Mouse (Mus musculus): ENCODE measurements around the gene Sqstm1. TPM values are rescaled to one million over a fixed set of nuclear protein-coding genes. Genes with fewer than 3 reads are reported as not detected.
"Not testable (repeated sequence)": the region's sequence is repeated elsewhere in the genome, so short reads cannot be mapped to it uniquely, and the experiment has no call there.

Sqstm1 gene
- total RNA-seq, 1 experiment from 2014 or later, result 784 TPM

DNA sequence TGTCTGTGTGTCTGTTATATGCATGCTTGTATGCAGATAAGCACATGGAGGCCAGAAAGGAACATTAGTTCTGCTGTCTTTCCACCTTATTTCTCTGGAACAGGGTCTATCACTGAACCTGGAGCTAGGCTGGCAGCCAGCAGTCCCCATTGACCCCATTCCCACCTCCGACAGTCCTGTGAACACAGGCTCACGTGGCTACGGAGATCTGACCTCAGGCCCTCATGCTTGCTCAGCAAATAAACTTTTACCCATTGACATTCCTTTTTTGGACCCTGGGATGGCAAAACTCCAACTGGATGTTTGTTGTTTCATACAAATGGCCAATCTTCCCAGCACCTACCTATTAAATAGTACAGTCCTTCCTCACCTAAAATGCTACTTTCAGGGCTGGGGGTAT lies 34.3 kb downstream of the Sqstm1 start:
- no peak for DNase-seq

DNA sequence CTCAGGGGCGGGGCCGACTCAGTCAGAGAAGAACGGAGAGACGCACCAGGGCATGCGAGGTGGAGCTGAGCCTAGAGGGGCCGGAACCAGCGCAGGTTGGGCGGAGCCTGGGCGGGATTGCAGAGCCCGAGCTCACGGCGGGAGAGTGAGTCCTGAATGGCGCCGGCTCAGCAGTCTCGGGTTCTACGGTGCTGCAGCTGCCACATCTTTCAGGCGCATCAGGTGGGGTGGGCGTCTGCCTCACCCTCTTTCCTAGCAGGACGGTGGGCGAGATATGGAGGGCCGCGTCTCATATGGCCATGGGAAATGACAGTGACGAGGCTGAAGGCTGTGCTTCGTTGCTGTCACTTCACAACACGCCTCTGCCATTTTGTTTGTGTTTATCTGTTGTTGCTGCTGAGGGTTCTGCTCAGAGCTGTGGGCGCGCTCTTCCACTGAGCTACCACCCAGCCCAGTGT lies 35.9 kb downstream of the Sqstm1 start:
- peak; percentile 98 for DNase-seq

DNA sequence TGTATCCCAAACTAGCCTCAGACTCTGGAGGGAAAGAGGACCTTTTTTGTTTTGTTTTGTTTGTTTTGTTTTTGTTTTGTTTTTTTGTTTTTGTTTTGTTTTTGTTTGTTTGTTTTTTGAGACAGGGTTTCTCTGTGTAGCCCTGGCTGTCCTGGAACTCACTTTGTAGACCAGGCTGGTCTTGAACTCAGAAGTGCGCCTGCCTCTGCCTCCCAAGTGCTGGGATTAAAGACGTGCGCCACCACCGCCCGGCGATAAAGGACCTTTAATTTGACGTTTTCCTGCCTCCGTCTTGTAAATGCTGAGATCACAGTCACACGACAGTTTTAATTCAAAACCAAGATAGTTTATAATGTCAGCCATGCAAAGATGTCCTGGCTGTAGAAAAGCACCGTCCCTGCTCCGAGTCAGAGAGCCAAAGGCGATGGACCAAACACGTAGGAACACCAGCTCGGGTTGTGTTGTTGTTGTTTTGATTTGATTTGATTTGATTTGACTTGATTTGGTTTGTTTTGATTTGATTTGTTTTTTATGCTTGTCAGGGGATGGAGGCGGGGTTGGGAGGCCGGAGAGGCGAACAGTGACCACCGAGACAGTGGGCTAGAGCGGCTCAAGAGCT lies 36.4 kb downstream of the Sqstm1 start, which contains the start of gene Mrnip:
Gene Mrnip (plus strand): TSS at position 334 of the 619 bp plus-strand sequence.
- DNase-seq, result not testable (repeated sequence)

DNA sequence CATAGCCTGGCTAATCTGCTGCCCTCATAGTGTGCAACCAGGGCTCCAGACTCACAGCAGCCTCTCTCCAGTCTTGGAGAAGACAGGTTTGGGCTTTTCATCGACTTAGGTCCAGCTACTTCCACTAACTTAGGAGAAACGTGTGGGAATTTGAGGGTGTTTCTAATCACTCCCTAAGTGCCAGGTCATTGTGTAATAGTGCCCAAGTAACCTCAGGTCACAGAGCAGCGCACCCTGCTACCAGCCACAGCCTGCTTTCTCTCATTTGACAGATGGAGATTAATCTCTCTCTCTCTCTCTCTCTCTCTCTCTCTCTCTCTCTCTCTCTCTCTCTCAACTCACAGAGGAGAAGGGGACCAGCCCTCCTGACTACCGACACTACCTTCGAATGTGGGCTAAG lies 42.3 kb downstream of the Sqstm1 start:
- DNase-seq, result no peak

DNA sequence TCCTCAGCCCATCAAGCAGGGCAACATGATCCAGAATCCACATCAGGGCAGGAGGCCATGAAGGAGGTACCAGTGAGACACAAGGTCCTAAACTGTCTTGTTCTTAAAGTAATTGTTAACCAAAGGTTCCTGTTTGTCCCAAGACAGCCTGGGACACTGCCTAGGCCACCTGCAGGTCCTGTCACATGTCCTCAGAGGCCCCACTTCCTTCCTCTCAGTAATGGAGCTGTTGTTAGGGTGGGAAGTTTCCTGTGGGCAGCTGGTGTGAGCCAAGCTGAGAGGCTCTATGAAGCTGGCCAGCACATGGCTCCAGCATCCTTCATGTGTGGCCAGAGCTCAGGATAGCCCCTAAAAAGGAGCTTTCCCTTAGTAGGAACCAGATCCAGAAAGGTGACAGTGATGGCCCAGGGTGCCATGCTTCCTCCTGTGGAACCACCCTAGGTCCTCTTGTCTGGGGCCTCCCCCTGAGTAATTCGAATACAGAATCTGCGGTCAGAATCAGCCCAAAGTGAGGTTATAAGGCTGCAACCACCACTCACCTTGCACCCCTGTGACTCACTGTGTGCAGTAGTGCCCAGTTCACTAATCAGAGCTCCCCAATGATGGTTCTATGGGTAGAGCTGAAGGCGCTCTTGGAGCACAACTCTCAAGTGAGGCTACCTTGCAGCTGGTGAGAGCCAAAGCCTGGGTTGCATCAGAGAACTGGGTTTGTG lies 48.1 kb downstream of the Sqstm1 start:
- no peak for DNase-seq

DNA sequence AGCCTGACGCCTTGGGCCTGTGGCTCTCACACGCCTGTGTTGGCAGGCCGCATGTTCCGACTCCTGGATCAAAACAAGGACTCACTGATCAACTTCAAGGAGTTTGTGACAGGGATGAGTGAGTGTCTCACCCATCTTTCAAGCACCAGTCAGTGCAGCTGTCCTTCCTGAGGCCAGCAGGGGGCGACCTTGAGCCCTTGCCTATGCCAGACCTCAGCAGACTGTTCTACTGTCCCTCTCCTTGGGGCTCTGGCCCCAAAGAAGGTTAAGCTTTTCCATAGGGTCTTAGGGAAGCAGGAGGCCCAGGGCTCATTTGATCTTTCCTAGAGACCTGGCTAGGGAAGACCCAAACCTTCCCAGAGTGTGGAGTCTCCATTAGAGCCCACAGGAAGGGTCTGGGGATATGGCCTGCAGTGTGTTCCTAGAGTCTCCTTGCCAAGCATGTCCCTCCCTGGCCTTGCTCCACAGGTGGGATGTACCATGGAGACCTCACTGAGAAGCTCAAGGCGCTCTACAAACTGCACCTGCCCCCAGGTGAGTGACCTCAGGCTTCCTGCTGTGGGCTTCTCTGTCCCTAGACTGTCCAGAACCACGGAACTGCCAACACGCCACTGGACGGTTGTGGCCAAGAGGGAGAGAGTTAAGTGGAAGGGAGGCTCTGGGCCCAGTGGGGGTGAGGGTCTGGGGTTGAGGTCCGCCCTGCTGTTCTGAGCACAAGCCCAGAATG lies 48.9 kb downstream of the Sqstm1 start:
- DNase-seq, result peak; percentile 70

DNA sequence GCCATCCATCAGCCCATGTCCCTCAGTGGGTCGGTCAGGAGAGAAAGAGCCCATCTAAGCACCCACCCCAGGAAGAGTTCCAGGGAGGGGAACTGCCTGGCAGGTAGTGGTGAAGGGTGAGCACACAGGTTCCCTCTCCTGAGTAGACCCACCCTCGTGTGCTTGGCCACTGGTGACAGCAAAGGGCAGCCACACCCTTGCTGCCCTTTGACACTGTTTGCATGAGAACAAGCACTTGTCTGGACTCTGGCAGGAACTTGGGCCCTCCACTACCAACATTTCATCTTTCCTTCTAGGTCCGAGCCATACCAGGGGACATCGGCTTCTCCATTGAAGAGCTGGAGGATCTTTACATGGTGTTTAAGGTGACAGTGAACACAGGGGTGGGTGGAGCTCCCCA lies 51.3 kb downstream of the Sqstm1 start:
- no peak for DNase-seq

DNA sequence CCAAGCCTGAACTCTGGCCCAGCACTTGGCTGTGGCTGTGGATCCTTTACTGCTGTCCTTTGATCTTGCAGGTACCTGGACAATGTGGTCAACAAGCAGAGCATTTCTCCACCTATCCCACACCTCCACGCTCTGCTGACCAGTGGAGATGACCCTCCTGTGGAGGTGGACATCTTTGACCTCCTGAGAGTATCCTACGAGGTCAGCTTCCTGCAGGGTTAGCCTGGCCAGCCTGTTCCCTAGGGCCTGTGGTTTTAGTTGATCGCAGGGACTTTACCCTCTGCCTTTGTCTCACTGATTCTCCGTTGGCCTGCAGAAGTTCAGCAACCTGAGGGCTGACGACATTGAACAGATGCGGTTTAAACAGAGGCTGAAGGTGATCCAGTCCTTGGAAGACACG lies 52.3 kb downstream of the Sqstm1 start:
- DNase-seq, result no peak

DNA sequence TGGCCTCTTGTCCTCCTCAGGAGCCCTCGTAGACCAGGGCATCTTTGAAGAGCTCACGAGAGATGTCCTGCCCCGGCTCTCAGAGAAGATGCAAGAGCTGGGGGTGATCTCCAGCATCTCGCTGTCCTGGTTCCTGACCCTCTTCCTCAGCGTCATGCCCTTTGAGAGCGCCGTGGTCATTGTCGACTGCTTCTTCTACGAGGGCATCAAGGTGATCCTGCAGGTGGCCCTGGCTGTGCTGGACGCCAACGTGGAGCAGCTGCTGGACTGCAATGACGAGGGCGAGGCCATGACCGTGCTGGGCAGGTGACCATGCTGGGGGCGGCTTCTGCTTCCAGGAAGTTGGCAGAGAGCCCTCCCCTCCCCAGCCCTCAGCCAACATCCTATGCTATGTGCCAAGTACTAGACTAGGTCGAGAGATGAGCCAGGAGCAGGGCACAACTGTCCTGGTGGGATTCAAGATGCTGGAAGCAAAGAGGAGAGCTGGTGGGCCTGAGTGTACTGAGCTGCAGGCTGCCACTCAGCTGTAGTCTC lies 53.8 kb downstream of the Sqstm1 start:
- no peak for DNase-seq

DNA sequence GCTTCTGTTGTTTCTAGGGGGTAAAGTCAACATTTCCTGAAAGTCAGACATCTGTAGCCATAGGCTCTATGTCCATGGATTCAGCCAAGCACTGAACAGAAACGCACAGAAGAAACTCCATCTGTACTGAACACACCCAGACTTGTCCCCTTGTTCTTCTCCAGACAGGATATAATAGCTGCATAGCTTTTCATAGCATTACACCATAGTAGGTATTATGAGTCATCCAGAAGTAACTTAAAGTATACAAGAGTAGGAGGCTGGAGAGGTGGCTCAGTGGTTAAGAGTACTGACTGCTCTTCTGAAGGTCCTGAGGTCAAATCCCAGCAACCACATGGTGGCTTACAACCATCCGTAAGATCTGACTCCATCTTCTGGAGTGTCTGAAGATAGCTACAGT lies 54.8 kb downstream of the Sqstm1 start:
- no peak for DNase-seq

DNA sequence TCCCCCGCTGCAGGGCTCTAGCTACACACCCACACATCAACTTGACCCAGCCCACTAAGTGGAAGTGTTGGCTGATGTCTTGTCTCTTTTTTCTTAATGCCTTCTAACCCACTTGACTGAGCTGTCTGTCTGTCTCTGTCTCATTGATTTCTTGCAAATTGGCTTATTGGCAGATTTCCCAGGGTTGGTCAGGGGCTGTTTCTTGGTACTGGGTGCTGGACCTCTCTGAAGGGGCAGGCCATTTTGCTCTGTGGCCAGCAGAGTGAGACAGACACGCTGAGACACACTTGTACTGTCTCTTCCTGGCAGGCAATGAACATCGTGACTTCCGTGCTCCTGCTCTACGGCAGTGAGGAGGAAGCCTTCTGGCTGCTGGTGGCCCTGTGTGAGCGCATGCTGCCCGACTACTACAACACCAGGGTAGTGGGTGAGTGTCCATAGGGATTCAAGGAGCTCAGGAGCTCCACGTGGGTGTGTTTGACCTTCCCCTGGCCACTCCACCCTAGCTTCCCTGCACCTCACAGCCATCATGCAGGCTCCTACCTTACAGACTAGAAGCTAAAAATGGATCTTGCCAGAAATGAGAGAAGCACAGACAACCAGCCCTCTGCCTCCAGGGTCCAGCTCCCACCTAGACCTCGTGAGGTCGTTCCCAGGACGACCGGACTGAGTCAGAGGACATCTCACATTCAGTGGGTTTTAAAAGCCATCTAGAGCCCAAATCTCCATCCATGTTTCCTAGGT lies 55.7 kb downstream of the Sqstm1 start:
- no peak for DNase-seq

DNA sequence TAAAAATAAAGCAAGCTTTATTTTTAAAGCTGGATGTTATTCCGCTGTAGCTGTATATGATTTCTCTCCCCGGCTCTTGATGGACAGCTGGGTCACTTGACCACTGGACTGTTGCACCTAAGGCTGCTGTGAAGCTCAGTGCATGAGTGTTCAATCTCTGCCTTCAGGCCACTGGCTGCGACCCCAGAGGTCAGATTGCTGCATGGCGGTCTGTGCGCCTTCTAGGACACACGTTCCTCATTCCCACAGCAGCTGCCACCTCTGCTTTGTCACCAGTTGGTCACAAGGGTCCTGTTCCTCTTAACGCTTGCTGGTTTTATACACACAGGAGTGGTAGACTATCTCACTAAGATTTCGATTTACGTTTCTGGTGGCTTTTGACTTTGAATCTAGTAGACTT lies 56.5 kb downstream of the Sqstm1 start:
- DNase-seq, result no peak

DNA sequence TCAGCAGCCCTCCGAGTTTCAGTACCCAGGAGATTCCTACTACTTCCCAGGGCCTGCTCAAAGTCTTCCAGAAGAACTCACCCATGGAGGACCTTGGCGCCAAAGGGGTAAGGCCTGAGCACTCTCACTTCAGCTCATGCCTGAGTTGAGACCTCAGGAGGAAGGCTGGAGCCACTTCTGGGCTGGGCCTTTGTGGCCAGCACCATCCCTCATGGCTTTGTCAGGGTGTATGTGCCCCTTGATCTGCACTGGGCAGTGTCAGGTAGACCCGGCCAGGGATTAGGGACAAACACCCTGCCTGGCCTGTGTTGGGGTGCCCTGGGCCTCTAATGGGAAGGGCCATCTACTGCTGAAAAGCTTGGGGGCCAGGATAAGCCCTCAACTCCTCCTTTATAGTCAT lies 59.3 kb downstream of the Sqstm1 start:
- no peak for DNase-seq

DNA sequence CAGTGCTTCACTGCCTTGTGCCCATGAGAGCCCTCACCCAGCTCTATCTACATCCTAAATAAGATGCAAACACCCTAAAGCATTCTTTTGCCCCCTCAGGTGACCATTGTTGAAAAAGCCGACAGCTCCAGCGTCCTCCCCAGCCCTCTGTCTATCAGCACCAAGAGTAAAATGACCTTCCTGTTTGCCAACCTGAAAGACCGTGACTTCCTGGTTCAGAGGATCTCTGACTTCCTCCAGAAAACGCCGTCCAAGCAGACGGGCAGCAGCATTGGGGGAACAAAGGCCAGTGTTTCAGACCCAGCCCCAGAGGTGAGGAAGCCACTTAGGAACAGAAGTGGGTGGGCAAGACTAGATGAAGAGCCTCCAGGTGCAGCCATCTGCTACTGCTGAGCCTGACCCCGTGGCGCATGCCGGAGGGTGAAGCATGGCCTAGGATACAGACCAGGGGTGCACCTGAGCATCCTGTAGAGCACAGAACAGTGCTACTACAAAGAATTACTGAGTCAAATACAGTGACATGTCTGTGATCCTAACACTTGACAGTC lies 61.0 kb downstream of the Sqstm1 start:
- DNase-seq, result no peak

Small RNAs within 50 kb of the gene (microRNA-seq; reads per million reads assigned to microRNA genes)
- gene Mir6919, result 0.71 to 1.0 reads per million in 2 experiments

Other genes with a start within 250 kb of the Sqstm1 start
- 71.7 and 83.7 TPM in 2 replicates for gene Rnf130, start 185.5 kb downstream of the Sqstm1 start, total RNA-seq (2021)
- gene Tbc1d9b, start 79.4 kb downstream of the Sqstm1 start, total RNA-seq (2021), result 117 and 129 TPM in 2 replicates
- gene Mrnip, start 36.4 kb downstream of the Sqstm1 start, total RNA-seq (2021), result 10.5 and 15.0 TPM in 2 replicates
- gene Mgat4b, start 63 bp upstream of the Sqstm1 start, total RNA-seq (2021), result 138 and 161 TPM in 2 replicates
- gene Ltc4s, start 27.8 kb upstream of the Sqstm1 start, total RNA-seq (2021), result 6.2 and 7.5 TPM in 2 replicates
- gene Maml1, start 81.5 kb upstream of the Sqstm1 start, total RNA-seq (2021), result 28.4 and 29.5 TPM in 2 replicates
- gene Canx, start 114.8 kb upstream of the Sqstm1 start, total RNA-seq (2021), result 362 and 433 TPM in 2 replicates
- not detected in 2 replicates for gene Cby3, start 143.6 kb upstream of the Sqstm1 start, total RNA-seq (2021)
- 310 and 324 TPM in 2 replicates for gene Hnrnph1, start 166.2 kb upstream of the Sqstm1 start, total RNA-seq (2021)
- gene Rufy1, start 220.3 kb upstream of the Sqstm1 start, total RNA-seq (2021), result 37.8 and 41.8 TPM in 2 replicates